Mouse (Mus musculus): ENCODE measurements around the gene Prdx6b.

- no peak for TF ChIP-seq EP300 (IDR thresholded peaks at IDR 0.05; ENCODE audit: insufficient read depth, low read depth, low read length)
- TF ChIP-seq POLR2A (IDR thresholded peaks at IDR 0.05; ENCODE audit: insufficient read depth, low read length) = no peak
Observed at GRCm38 (mm10) chr2:80292172-80292571, at the start of gene Prdx6b.
